Mouse (Mus musculus): ENCODE results near the gene Strn.

GRCm38 (mm10) chr17:78621863-78622262, 115.1 kb downstream of the Strn start:
- TF ChIP-seq EP300 (IDR thresholded peaks at IDR 0.05) (no peak), CTCF (IDR thresholded peaks at IDR 0.05) (no peak)

Data from lung, postnatal 0 days (tissue).